Mouse (Mus musculus): Measurements from ENCODE around the gene 4930412O13Rik. TPM values are rescaled to one million over a fixed set of nuclear protein-coding genes. Genes with fewer than 3 reads are reported as not detected.

The 4930412O13Rik gene
- polyA plus RNA-seq, 1 experiment from 2014 or later, result 0.10 TPM

- Histone ChIP-seq H3K27me3 (no peaks in the 10 kb centered on the region), H3K4me2 (no peak overlapping the region), H3K4me3 (no peak overlapping the region), H3K27ac (no peak overlapping the region), H3K9ac (no peak overlapping the region), H3K36me3 (0 out of 2 replicates have a peak, but pooled peaks cover 4% of the 10 kb centered on the region), H3K4me1 (replicated peaks) (no peaks in the 10 kb centered on the region), H3K9me3 (replicated peaks) (no peaks in the 10 kb centered on the region)
- no peak for ATAC-seq (replicated peaks; ENCODE audit: insufficient number of reproducible peaks, insufficient read depth, low FRiP score, low read depth)
- 72% methylated on average over 17 of the region's 17 CpGs for WGBS
Measured at GRCm38 (mm10) chr2:9918691-9919471, 37.8 kb downstream of the 4930412O13Rik start.

GRCm38 (mm10) chr2:9926194-9926904 lies 45.3 kb downstream of the 4930412O13Rik start:
- no peak for ATAC-seq (replicated peaks; ENCODE audit: insufficient number of reproducible peaks, insufficient read depth, low FRiP score, low read depth)
- 46% methylated on average over 7 of the region's 7 CpGs for WGBS
- no peak overlapping the region for H3K9ac ChIP-seq
- no peak overlapping the region for H3K27ac ChIP-seq
- H3K4me1 ChIP-seq (replicated peaks), result peaks cover 4% of the 10 kb centered on the region; the same call in 1 of the 2 replicates
- no peak overlapping the region for H3K4me2 ChIP-seq
- H3K9me3 ChIP-seq (replicated peaks), result no peaks in the 10 kb centered on the region
- H3K4me3 ChIP-seq, result no peak overlapping the region
- no peaks in the 10 kb centered on the region for H3K27me3 ChIP-seq
- no peaks in the 10 kb centered on the region for H3K36me3 ChIP-seq

GRCm38 (mm10) chr2:9926905-9927283 lies 45.8 kb downstream of the 4930412O13Rik start:
- 87% methylated on average over 4 of the region's 4 CpGs for WGBS
- Histone ChIP-seq H3K4me2 (no peak overlapping the region), H3K9me3 (replicated peaks) (no peaks in the 10 kb centered on the region), H3K4me3 (no peak overlapping the region), H3K27ac (no peak overlapping the region), H3K9ac (no peak overlapping the region), H3K27me3 (no peaks in the 10 kb centered on the region), H3K4me1 (replicated peaks) (peaks cover 4% of the 10 kb centered on the region; the same call in 1 of the 2 replicates), H3K36me3 (no peaks in the 10 kb centered on the region)
- no peak for ATAC-seq (replicated peaks; ENCODE audit: insufficient number of reproducible peaks, insufficient read depth, low FRiP score, low read depth)

Other genes starting within 250 kb of the 4930412O13Rik start
- not detected in 2 replicates for gene 9230102O04Rik, start 8.3 kb downstream of the 4930412O13Rik start, polyA plus RNA-seq (2015; fragmentation: Nextera tagmentation; extraction: Ambion mirVana)
- 2.7 and 9.4 TPM in 2 replicates for gene Gata3, start 8.8 kb downstream of the 4930412O13Rik start, polyA plus RNA-seq (2015; fragmentation: Nextera tagmentation; extraction: Ambion mirVana)
- gene Taf3, start 167.3 kb downstream of the 4930412O13Rik start, polyA plus RNA-seq (2015; fragmentation: Nextera tagmentation; extraction: Ambion mirVana), result 7.8 and 8.6 TPM in 2 replicates
- 1,140 and 1,398 TPM in 2 replicates for gene Atp5c1, start 199.3 kb downstream of the 4930412O13Rik start, polyA plus RNA-seq (2015; fragmentation: Nextera tagmentation; extraction: Ambion mirVana)
- gene Kin, start 199.3 kb downstream of the 4930412O13Rik start, polyA plus RNA-seq (2015; fragmentation: Nextera tagmentation; extraction: Ambion mirVana), result 18.8 and 20.5 TPM in 2 replicates